Mouse (Mus musculus) cerebellum, adult 2 months (tissue): ENCODE data around the gene Mier1. TPM values are rescaled to one million over a fixed set of nuclear protein-coding genes. Genes with fewer than 3 reads are reported as not detected.
A peak's percentile ranks its signal among the peaks of the same experiment; 100 is the strongest.

Experiments
- DNase-seq, 2 experiments: peaks; one replicate each; pipeline ENCODE4 v3.0.0; 2021
- H3K27ac ChIP-seq: fragments of 200-500 bp; 2 replicates; pipeline ENCODE4 v1.5.1; 2012; ENCODE audit warnings: low read length, control low read depth, inconsistent platforms; ENCODE audit not compliant: insufficient read depth
- H3K27me3 ChIP-seq: fragments of 200-500 bp; 2 replicates; pipeline ENCODE4 v1.6.1; 2012; ENCODE audit warnings: inconsistent platforms, mild to moderate bottlenecking, low read length, moderate library complexity; ENCODE audit not compliant: control insufficient read depth, insufficient read depth
- H3K4me1 ChIP-seq: fragments of 200-500 bp; 2 replicates; pipeline ENCODE4 v1.6.1; 2011; ENCODE audit warnings: low read length; ENCODE audit not compliant: control insufficient read depth, insufficient read depth
- H3K4me3 ChIP-seq: fragments of 200-500 bp; replicated peaks from 2 replicates; pipeline ENCODE3; 2011; ENCODE audit warnings: mild to moderate bottlenecking, low read depth, low read length, control low read depth; ENCODE audit not compliant: insufficient read depth
- CTCF ChIP-seq: fragments of 200-500 bp; IDR thresholded peaks from 2 replicates; pipeline ENCODE4 v1.5.1; 2011; ENCODE audit warnings: low read depth, mild to moderate bottlenecking, control low read depth, low read length, moderate library complexity, borderline replicate concordance; ENCODE audit not compliant: insufficient read depth
- POLR2A ChIP-seq: fragments of 200-500 bp; IDR thresholded peaks from 2 replicates; pipeline ENCODE4 v1.6.1; 2011; ENCODE audit warnings: low read length, control low read depth, borderline replicate concordance; ENCODE audit not compliant: insufficient read depth
- WGBS: fragments of 180-500 bp; shearing (Covaris S2); methylation state at CpG from one replicate; pipeline ENCODE4 v1.1.7; 2018; 5-methylcytosine and 5-hydroxymethylcytosine counted together
- polyA plus RNA-seq: library from polyadenylated mRNA; depleted of rRNA; stranded (reverse); fragments of >200 nt; gene quantifications from 2 replicates; pipeline ENCODE4 v1.2.3, GENCODE M21; 2012; rRNA removed

The Mier1 gene
- 24.8 and 25.6 TPM in 2 replicates for polyA plus RNA-seq

GRCm38 (mm10) chr4:103114184-103115111 is at the start of gene Mier1, which contains the start of gene Wdr78:
Gene Mier1, plus strand, starts transcription at chr4:103114390.
Gene Wdr78, minus strand, starts transcription at chr4:103114555.
- Histone ChIP-seq H3K4me3 (peak within 1 kb of the TSS; percentile 82), H3K27me3 (no peaks in the 10 kb centered on the region), H3K27ac (peak within 1 kb of the TSS; percentile 87), H3K4me1 (peaks cover 3% of the 10 kb centered on the region; the same call in 1 of the 2 replicates)
- under 1% methylated on average over 89 of the region's 90 CpGs for WGBS
- peak; percentile 74; the same call in 1 of the 2 replicates for TF ChIP-seq POLR2A
- no peak for TF ChIP-seq CTCF
- DNase-seq: peak; percentile 97 to 98

DNA sequence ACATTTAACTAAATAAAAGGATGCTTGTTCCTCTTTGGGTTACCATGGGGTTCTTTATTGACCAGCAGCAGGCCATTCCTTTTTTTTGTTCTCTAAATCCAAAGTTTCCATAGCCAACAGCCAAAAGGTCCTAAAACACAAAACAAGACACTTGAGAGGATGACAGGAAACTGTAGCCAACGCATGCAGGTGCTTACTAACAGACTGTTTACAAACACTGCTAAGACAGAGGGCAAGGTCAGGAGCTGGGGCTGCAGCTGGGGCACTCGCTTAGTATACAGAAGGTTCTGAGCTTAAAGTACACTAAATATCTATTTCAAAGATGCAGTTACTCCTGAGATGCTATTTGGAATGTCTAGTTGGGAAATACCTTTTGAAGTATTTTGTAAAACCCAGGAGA is 49.8 kb upstream of the Mier1 start:
- WGBS: 79% methylated on average over 2 of the region's 2 CpGs
- no peak overlapping the region for H3K4me3 ChIP-seq
- no peak for DNase-seq
- TF ChIP-seq POLR2A: no peak
- TF ChIP-seq CTCF: no peak
- no peaks in the 10 kb centered on the region for H3K4me1 ChIP-seq
- no peak overlapping the region for H3K27ac ChIP-seq
- H3K27me3 ChIP-seq: no peaks in the 10 kb centered on the region

GRCm38 (mm10) chr4:103064976-103065375 is 49.2 kb upstream of the Mier1 start:
- Histone ChIP-seq H3K27me3 (no peaks in the 10 kb centered on the region), H3K4me1 (no peaks in the 10 kb centered on the region), H3K27ac (no peak overlapping the region), H3K4me3 (no peak overlapping the region)
- TF ChIP-seq CTCF (no peak), POLR2A (no peak)
- 81% methylated on average over 5 of the region's 5 CpGs for WGBS
- DNase-seq: no peak

DNA sequence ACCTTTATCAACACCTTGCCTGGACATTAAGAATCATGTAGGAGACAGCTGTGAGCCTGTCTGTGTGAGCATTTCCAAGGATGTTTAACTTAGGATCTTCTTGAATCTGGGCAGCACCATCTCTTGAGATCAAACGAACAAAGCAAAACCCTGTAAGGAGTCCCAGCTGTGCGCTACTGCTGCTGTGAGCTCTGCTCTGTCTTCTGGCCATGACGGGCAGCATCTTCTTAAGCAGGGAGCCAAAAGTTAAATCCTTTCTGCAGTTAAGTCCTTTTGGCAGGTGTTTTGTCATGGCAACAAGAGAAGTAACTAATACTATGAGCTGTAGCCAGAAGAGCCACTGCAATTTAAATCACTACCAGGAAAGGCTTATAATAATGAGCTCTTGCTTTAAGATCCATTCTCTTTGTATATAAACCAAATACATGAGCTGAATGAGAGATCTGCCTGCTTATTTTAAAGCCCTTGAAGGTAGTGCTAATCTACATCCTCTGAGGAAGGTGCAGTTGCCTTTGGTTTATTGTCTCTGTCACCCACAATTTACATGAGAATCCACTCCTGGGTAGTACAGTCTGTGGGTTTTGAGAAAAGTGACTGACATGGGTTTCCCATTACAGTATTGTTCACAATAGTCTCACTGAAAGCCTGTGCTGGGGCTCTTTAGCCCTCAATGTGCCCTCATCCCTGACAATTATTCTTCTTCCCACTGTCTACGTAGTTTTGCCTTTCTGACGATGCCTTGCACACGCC is 46.1 kb upstream of the Mier1 start:
- TF ChIP-seq POLR2A: no peak
- TF ChIP-seq CTCF: no peak
- no peak overlapping the region for H3K4me3 ChIP-seq

GRCm38 (mm10) chr4:103070631-103071030 is 43.6 kb upstream of the Mier1 start:
- TF ChIP-seq CTCF: no peak
- no peak for TF ChIP-seq POLR2A
- 83% methylated on average over 3 of the region's 3 CpGs for WGBS
- Histone ChIP-seq H3K4me3 (no peak overlapping the region), H3K27ac (no peak overlapping the region), H3K4me1 (no peaks in the 10 kb centered on the region), H3K27me3 (no peaks in the 10 kb centered on the region)
- no peak for DNase-seq

More for the DNA sequence above, 46.1 kb upstream of the Mier1 start:
- Histone ChIP-seq H3K27ac (no peak overlapping the region), H3K4me1 (no peaks in the 10 kb centered on the region), H3K27me3 (no peaks in the 10 kb centered on the region)
- no peak for DNase-seq
- 64% methylated on average over 6 of the region's 6 CpGs for WGBS

GRCm38 (mm10) chr4:103085237-103085636 is 29.0 kb upstream of the Mier1 start:
- Histone ChIP-seq H3K4me1 (no peaks in the 10 kb centered on the region), H3K4me3 (no peak overlapping the region), H3K27me3 (no peaks in the 10 kb centered on the region), H3K27ac (no peak overlapping the region)
- no peak for DNase-seq
- TF ChIP-seq POLR2A (no peak), CTCF (no peak)
- WGBS: 96% methylated on average over 5 of the region's 5 CpGs

- TF ChIP-seq POLR2A: no peak
- TF ChIP-seq CTCF: no peak
- H3K4me3 ChIP-seq: no peak overlapping the region
- H3K27ac ChIP-seq: no peak overlapping the region
- no peaks in the 10 kb centered on the region for H3K4me1 ChIP-seq
- 93% methylated on average over 8 of the region's 8 CpGs for WGBS
- no peaks in the 10 kb centered on the region for H3K27me3 ChIP-seq
- DNase-seq: no peak
Measured at GRCm38 (mm10) chr4:103095921-103096320, 18.3 kb upstream of the Mier1 start.
